Mouse (Mus musculus) MN1 (cell line): ENCODE data around the gene Plxnd1.
A peak's percentile ranks its signal among the peaks of the same experiment; 100 is the strongest.

Experiments
- DNase-seq: peaks from one replicate; pipeline ENCODE4 v3.0.0-alpha.2; 2016; ENCODE audit warnings: low spot score

Gene Plxnd1

GRCm38 (mm10) chr6:115957681-115958080, 37.1 kb downstream of the Plxnd1 start:
- DNase-seq: no peak

GRCm38 (mm10) chr6:115956922-115957601, 37.7 kb downstream of the Plxnd1 start:
- DNase-seq: peak; percentile 73

GRCm38 (mm10) chr6:115956418-115956921, 38.3 kb downstream of the Plxnd1 start:
- DNase-seq: no peak

GRCm38 (mm10) chr6:115955664-115956063, 39.1 kb downstream of the Plxnd1 start:
- DNase-seq: no peak

- no peak for DNase-seq
Observed at GRCm38 (mm10) chr6:115955169-115955568, 39.6 kb downstream of the Plxnd1 start.

GRCm38 (mm10) chr6:115954506-115955074, 40.2 kb downstream of the Plxnd1 start:
- no peak for DNase-seq

GRCm38 (mm10) chr6:115946389-115946788, 48.4 kb downstream of the Plxnd1 start:
- peak; percentile 75 for DNase-seq

GRCm38 (mm10) chr6:115945633-115946032, 49.2 kb downstream of the Plxnd1 start:
- no peak for DNase-seq

GRCm38 (mm10) chr6:115944638-115945037, 50.2 kb downstream of the Plxnd1 start, which contains the start of gene H1foo:
TSS of gene H1foo (plus strand) at chr6:115944938.
- no peak for DNase-seq

- peak; percentile 37 for DNase-seq
Observed at GRCm38 (mm10) chr6:115943498-115944427, 51.0 kb downstream of the Plxnd1 start.

- DNase-seq: no peak
Observed at GRCm38 (mm10) chr6:115941128-115941527, 53.7 kb downstream of the Plxnd1 start.

GRCm38 (mm10) chr6:115940603-115941002, 54.2 kb downstream of the Plxnd1 start:
- no peak for DNase-seq

- no peak for DNase-seq
Observed at GRCm38 (mm10) chr6:115938798-115939197, 56.0 kb downstream of the Plxnd1 start.

- no peak for DNase-seq
Observed at GRCm38 (mm10) chr6:115938011-115938410, 56.8 kb downstream of the Plxnd1 start.

- no peak for DNase-seq
Observed at GRCm38 (mm10) chr6:115935544-115935943, 59.3 kb downstream of the Plxnd1 start.

- no peak for DNase-seq
Observed at GRCm38 (mm10) chr6:115932391-115932790, 62.4 kb downstream of the Plxnd1 start.

GRCm38 (mm10) chr6:115931639-115932038, 63.2 kb downstream of the Plxnd1 start, which contains the start of gene Rho:
TSS of gene Rho (plus strand) at chr6:115931748.
- no peak for DNase-seq

- no peak for DNase-seq
Observed at GRCm38 (mm10) chr6:115930018-115930417, 64.8 kb downstream of the Plxnd1 start.

GRCm38 (mm10) chr6:115927292-115928242, 67.2 kb downstream of the Plxnd1 start:
- DNase-seq: no peak

- DNase-seq: no peak
Observed at GRCm38 (mm10) chr6:115926416-115926815, 68.4 kb downstream of the Plxnd1 start.

GRCm38 (mm10) chr6:115924829-115925228, 70.0 kb downstream of the Plxnd1 start:
- DNase-seq: no peak
